Mouse (Mus musculus): ENCODE data around the gene Lama1.

DNA sequence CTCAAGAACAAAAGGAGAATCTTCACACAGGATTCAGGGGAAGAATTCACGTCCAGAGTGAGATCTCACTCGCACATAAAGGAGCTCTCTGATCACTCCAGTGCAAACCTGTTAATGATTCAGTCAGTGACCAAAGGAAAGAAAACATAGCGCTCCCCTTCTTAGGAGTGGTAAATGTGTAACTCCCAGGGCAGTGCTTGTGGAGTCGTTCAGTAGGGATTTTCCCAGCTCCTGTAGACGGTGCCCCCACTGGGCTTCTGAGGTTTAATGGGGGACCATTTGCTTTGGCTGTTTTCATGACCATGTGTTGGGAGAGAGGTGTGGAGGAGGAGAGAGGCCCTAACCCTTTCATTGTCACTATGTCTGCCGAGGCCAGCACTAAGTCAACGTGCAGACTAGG, 31.7 kb downstream of the Lama1 start:
- no peak for TF ChIP-seq ZNF384 (IDR thresholded peaks at IDR 0.05; ENCODE audit: low read depth, low read length)
- no peak for TF ChIP-seq ZC3H11A (IDR thresholded peaks at IDR 0.05; ENCODE audit: borderline replicate concordance, low read depth, low read length)
- no peak for TF ChIP-seq CHD2 (IDR thresholded peaks at IDR 0.05; ENCODE audit: low read depth, low read length)
- TF ChIP-seq MAFK (IDR thresholded peaks at IDR 0.05; ENCODE audit: insufficient read depth, low read depth, low read length), result no peak
